Mouse (Mus musculus) layer of hippocampus, adult 8-10 months (tissue): Measurements from ENCODE around the gene Myl4. TPM values are rescaled to one million over a fixed set of nuclear protein-coding genes. Genes with fewer than 3 reads are reported as not detected.

Experiments used
- DNase-seq, 2 experiments: peaks; one replicate each; pipeline ENCODE4 v3.0.0; 2022; ENCODE audit warnings: low spot score in 2 of 2
- total RNA-seq, 4 experiments: library from RNA; stranded (reverse); gene quantifications; 2 replicates each; pipeline ENCODE4 v1.2.4; 2022

The Myl4 gene
- total RNA-seq, 4 experiments from 2014 or later = 1.9 to 3.4 (median 2.7) TPM

DNA sequence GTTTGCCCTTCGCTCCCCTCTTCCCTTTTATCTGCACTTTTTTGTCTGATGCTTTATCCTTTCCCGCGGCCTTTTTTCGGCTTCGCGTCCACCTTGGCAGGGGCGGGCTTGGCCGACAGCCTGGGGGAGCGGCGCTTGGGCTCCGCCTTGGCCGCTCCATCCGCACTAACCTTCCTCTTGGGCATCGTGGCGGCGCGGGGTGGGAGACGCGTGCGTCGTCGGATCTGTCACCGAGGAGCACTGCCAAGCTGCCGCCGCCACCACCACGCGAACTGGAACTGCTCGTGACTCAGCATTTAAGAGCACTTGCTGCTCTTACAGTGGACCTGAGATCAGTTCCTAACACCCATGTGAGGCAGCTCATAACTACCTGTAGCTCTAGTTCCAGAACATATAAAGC is 20.9 kb downstream of the Myl4 start:
- DNase-seq = peak in 1 of 2 experiments; percentile 23

DNA sequence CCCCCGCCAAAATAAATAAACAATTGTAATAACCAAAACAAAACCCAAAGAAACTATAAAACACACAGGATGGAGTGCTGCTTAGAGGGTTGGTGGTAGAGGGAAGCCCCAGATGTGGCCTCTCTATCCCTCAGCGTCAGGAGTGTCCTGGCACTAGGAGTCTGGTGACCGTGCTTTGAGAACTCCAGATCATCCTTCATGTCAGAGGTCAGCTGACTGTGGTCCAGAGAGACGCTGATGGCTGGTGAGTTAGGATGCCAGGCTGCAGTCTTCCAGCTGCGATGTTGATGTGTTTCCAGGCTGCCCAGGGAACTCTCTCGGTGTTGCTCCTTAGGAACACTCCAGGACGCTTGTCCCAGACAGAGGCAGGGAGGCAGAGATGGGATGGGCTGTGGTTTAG is 21.6 kb downstream of the Myl4 start:
- DNase-seq = no peak

GRCm38 (mm10) chr11:104572566-104572965 is 22.1 kb downstream of the Myl4 start:
- no peak for DNase-seq

DNA sequence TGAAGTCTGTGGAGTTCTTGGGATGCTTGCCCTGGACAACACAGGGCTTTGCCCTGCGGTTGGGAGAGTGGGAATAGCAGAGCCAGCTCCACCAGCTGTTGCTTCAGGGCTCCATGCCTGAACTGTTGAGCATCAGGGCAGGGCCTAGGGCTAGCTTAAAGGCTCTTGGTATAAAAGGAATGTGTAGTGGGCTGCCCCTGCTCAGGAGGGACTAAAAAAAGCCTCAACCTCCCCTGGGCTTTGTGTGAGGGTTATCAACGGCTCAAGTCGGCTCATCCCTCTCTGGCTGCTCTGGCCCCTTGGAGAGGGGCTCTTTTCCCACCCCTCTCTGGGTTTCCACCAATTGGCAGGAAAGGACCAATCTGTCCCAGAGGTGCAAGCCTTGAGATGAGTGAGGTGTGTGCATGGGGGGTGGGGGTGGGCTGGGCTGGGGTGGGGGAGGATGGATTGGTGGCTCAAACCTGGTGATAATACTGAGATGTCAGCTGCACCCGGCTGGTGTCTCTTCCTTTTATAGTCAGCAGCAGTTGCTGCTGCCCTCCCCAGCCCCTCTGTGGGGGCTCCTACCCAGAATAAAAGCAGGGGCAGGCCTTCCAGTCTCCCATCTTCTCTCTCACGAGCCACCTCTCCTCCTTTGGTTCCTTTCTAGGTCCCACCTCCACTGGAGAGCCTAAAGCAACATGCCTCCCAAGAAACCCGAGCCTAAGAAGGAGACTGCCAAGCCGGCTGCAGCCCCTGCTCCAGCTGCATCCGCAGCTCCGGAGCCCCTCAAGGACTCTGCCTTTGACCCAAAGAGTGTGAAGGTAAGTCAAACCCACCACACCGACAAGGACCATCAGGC is 26.5 kb downstream of the Myl4 start:
- DNase-seq = no peak

GRCm38 (mm10) chr11:104578074-104578473 is 27.6 kb downstream of the Myl4 start:
- no peak for DNase-seq

GRCm38 (mm10) chr11:104579084-104579483 is 28.6 kb downstream of the Myl4 start:
- no peak for DNase-seq

GRCm38 (mm10) chr11:104579575-104579974 is 29.1 kb downstream of the Myl4 start:
- DNase-seq = no peak

GRCm38 (mm10) chr11:104580091-104580490 is 29.6 kb downstream of the Myl4 start:
- no peak for DNase-seq

DNA sequence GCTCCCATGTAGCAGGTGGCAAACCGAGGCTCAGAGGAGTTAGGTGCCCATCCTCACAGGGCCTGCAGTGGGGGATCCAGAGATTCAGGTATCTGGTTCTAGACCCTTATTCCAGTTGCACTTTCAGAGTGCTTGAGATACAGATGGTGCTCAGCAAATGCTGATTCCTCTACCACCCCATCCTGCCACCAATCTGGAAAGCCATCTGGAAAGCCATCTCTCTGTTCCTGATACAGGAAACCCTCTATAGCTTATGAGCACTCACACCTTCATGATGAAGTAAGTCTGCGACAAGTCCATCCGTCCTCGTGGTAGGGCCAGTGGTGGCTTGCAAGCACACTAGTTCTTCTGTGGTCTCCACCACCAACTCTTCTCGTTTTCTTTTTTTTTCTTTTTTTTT is 30.1 kb downstream of the Myl4 start:
- peak; percentile 50 to 70 for DNase-seq

GRCm38 (mm10) chr11:104581446-104582307 is 31.2 kb downstream of the Myl4 start:
- no peak for DNase-seq

DNA sequence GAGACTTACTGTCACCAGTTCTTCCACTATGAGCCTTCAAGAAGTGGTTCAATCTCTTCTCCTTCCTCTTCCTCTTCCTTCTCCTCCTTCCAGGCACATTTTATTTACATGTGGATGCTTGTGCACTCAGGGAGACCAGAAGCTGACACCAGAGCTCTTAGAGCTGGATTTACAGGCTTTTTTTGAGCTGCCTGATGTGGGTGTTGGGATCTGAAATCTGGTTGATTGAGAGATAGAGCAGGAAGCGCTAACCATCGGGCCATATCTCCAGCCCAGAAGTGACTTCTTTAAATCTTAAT is 31.8 kb downstream of the Myl4 start:
- DNase-seq = no peak

GRCm38 (mm10) chr11:104582630-104583364 is 32.3 kb downstream of the Myl4 start:
- no peak for DNase-seq

GRCm38 (mm10) chr11:104585495-104585894 is 35.0 kb downstream of the Myl4 start:
- no peak for DNase-seq

DNA sequence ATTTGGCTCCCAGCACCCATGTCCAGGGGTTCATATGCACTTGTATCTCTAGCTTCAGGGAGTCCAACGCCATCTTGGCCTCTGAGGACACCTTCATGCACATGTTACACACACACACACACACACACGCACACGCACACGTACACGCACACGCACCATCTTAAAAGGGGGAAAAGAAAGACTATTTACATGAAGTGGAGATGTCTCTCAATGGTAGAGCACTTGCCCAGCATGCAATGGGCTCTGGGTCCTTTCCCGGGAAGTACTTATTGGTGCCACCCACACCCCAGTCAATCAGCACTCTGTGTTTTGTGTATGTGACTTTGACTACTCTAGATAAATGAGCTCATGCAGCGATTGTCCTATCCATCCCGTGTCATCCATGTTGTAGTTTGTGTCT is 37.4 kb downstream of the Myl4 start:
- DNase-seq = no peak

- DNase-seq = no peak
Measured at GRCm38 (mm10) chr11:104588513-104588912, 38.0 kb downstream of the Myl4 start.

GRCm38 (mm10) chr11:104589570-104589969 is 39.1 kb downstream of the Myl4 start:
- no peak for DNase-seq

- peak; percentile 70 to 85 for DNase-seq
Measured at GRCm38 (mm10) chr11:104590148-104590547, 39.7 kb downstream of the Myl4 start.

DNA sequence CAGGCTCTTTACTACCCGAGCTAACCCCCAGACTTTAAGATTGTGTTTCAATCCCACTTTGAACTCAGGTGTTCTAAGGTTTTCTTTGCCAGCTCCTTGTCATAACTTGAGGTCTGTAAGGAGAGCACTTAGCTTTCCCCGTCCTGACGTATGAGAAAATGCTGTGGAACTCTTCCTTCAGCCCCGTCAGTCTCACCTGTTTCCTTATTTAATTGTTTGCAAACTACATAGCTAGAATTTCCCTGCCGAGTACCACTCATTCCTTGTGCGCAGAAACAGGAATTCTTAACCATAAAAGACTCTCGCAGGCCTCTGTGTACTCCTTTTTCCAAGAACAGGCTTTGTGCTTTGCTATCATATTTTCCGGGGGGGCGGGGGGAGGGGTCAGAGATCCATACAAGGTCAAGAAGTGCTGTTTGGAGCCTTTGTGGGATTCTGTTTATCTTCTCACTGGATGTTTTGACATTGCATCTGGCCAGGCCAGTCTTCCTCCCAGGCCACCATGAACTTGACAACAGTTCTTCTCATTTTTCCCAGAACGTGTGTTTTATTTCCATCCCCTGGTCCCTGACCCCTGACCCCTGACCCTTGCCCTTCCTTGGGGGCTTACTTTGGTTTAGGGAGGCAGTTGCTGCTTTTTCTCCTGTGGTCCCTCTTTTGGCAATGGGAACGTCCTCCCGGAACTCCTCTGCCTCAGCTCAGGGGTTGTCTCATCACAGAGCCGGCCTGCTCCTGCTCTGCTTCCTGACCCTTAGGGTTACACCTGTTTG is 41.8 kb downstream of the Myl4 start:
- DNase-seq = no peak

- no peak for DNase-seq
Measured at GRCm38 (mm10) chr11:104596365-104596764, 45.9 kb downstream of the Myl4 start.

GRCm38 (mm10) chr11:104599265-104599945 is 48.9 kb downstream of the Myl4 start:
- DNase-seq = no peak

- no peak for DNase-seq
Measured at GRCm38 (mm10) chr11:104600675-104601074, 50.2 kb downstream of the Myl4 start.
